Mouse (Mus musculus) bone marrow macrophage, adult 2 months (primary cell): ENCODE data around the gene Tox4.

Source experiments
- CTCF ChIP-seq: IDR thresholded peaks from 2 replicates; pipeline ENCODE4 v1.5.1; 2012; ENCODE audit warnings: low read depth, mild to moderate bottlenecking, low read length, moderate library complexity
- POLR2A ChIP-seq: IDR thresholded peaks from 2 replicates; pipeline ENCODE4 v1.6.1; 2012; ENCODE audit warnings: mild to moderate bottlenecking, low read depth, low read length, borderline replicate concordance

DNA sequence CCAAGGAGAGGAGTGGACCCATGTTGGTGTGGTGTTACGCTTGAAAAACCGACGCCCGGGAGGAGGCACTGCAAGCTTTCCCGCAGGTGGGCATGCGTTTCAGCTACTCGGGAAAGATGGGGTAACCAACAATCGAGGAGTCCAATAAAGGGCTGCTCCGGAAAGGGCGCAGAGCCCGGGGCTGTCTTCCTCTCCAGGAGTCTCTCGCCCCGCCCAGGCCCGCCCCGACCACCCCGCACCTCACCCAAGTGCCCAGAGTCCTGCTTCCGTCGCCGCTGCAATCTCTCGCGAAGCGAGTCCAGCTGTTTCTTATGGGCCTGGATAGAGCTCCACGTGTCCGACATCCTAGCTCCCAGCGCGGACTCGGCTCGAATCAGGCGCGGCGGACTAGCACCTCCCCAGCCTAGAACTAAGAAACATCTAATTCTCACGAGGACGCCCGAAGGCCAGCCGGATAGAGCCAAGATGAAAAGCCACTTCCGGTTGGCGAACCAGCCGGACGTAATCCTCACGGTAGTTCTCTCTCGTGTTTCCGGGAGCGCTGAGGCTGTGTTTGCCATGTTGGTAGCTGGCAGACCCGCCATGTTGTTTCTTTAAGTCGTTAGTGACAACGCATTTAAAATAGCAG, 25.8 kb downstream of the Tox4 start, which contains the start of gene Mettl3:
- no peak for TF ChIP-seq CTCF
- no peak for TF ChIP-seq POLR2A
